Mouse (Mus musculus) R1 (cell line): ENCODE data around the gene Epb41l4b.

Experiments used
- DNase-seq: peaks from one replicate; pipeline ENCODE4 v3.0.0-alpha.2; 2018; ENCODE audit warnings: low read depth, low spot score

The Epb41l4b gene

GRCm38 (mm10) chr4:56944286-56944685 lies 199.0 kb downstream of the Epb41l4b start:
- DNase-seq, result no peak

GRCm38 (mm10) chr4:56943258-56943657 lies 200.0 kb downstream of the Epb41l4b start:
- DNase-seq, result peak; percentile 9

GRCm38 (mm10) chr4:56942567-56942966 lies 200.7 kb downstream of the Epb41l4b start:
- DNase-seq, result no peak
